Mouse (Mus musculus): ENCODE data around the gene Sgip1.

Sgip1 gene

DNA sequence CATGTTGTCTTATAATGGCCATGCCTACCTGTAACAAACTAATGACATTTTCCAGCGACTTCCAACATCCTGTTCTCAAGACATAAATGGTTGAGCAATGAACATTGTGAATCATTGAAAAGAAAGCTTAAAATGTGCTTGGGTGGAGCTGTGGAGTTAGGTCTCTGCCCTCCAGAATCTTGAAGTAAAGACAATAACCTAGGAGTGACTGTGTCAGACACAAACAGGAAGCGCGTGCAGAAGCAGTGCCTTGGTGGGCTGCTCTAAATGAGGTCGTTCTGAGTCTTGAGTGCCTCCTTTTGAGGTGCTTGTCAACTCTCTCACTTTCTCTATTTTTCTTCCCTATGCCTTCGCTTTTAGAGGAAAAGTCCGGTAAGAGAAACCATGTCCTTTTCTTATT lies 159.1 kb downstream of the Sgip1 start:
- DNase-seq = no peak

DNA sequence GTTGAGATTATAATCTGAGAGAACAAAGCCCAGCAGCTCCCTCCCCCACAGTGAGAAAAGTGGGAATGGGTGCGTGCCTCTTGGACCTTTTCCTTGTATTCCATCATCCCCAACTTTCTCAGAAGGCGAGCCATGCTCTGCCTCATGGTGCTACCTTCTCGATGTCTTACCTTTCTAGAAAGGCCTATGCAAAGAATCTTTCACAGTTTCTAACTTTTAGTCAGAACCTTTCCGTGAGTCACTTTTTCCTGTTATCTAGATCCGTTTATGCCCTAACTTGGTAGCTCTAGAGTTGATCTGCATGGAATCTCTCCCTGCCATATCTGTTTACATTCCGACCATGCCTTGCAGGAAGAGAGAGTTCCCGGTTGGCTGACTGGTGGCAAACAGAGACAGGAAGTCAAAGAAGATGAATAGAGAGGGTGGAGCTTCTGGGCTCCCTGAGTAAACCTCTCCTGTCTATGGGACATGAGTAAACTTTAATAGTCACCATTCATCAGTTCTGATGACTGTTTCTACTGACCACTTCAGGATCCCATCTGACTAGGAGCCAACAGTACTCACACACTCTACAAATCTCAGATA lies 166.8 kb downstream of the Sgip1 start:
- DNase-seq = no peak

DNA sequence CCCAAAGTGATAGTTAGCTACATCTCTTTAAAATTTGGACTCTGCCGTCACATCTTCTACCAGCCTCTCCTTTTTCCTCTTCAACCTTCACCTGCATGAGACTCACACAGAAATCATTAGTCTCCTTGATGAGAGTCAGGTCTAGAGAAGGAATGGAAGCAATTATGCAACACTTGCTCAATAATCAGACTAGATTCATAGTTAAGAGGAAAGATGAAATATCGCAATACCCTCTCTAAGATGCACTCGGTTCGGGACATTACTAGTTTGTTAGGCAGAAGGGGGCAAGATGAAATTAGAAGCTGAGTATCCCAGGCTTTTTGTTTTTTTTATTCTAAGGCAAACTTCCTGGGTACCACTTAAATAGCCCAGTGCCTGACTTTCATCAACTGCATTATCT lies 169.1 kb downstream of the Sgip1 start:
- DNase-seq = no peak

- no peak for DNase-seq
These were observed 172.1 kb downstream of the Sgip1 start for GRCm38 (mm10) chr4:102913176-102913575.

DNA sequence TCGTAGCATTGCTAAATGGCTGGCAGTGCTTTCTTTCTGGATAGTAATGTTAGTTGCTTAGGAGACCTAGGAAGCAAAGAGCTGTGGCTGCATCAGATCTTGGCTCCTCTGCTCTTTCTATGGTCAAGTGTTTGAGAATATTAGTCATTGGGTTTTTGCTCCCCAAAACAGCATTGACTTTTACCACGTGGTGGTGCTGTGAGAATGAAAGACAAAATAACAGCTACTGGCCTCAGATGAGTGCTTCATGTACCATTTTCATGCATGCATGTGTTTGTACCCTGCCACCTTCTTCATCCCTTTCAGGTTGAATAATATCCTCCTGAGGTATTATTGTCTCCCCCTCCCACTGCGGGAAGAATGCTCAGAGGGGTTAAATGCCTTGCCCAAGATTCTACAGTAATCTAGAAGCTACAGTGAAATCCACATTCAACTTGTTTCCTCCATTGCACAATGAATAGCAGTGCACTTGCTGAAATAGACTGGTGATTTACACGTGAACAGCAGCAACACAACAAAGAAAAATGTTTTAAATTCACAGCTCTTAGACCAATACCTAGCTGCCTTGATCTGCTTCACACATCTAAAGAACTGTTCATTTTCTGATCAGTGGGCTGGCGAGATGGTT lies 172.7 kb downstream of the Sgip1 start:
- no peak for DNase-seq

- no peak for DNase-seq
These were observed 177.1 kb downstream of the Sgip1 start for GRCm38 (mm10) chr4:102918191-102918590.

- DNase-seq = no peak
These were observed 188.4 kb downstream of the Sgip1 start for GRCm38 (mm10) chr4:102929491-102929890.

GRCm38 (mm10) chr4:102930679-102931078 lies 189.6 kb downstream of the Sgip1 start:
- DNase-seq = peak; percentile 42

- DNase-seq = peak; percentile 23
These were observed 199.2 kb downstream of the Sgip1 start for GRCm38 (mm10) chr4:102940266-102940665.

GRCm38 (mm10) chr4:102940738-102941137 lies 199.6 kb downstream of the Sgip1 start:
- DNase-seq = peak; percentile 32

DNA sequence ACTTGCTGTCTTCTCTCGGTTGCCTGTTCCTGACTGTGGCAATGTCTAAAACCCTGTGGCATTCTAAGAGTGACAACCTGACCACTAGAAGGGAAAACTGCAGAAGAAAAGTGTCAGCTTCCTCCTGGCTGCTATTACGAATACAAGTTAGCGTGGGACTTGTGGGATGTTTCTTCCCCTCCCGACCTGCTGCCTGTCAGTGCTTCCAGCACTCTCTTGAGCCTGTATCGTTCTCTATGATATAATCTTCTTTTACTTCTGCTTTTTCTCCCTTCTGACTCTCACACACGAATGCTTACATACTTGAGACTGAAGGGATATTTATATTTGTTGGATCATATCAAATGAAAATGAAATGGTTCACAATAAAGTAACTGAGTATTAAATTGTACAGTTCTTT lies 203.2 kb downstream of the Sgip1 start:
- DNase-seq = no peak

- DNase-seq = no peak
These were observed 211.4 kb downstream of the Sgip1 start for GRCm38 (mm10) chr4:102952476-102952875.

DNA sequence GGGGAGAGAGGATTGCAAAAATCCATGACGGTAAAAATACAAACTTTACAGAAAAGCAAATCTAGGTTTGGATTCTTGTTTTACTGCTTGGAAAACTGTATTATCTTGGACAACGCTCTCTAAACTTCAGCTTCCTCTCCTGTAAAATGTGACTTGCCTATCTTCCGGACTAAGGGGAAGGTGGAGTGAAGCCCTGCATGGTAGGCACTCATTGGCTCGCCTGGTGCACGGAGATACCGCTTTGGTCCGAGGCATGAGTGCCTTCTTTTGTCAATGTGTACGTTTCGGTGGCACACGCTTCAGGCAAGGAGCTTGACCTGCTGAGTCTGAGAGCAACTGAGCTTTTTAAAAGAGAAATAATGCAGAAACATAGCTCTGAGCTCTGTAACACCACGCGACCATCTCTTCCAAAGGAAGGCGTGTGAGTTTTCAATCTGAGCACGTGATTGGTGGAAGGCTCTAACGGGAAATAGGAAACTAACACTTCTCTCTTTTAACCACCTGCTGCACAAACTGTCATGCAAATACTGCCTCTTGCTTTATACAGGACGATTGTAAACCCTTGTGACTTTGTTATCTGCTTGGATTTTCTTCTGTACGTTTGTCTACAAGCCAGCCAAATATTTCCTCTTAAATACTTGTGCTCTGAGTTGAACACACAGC lies 214.3 kb downstream of the Sgip1 start:
- DNase-seq = no peak

GRCm38 (mm10) chr4:102959409-102959808 lies 218.3 kb downstream of the Sgip1 start:
- no peak for DNase-seq

- no peak for DNase-seq
These were observed 223.1 kb downstream of the Sgip1 start for GRCm38 (mm10) chr4:102964174-102964573.

GRCm38 (mm10) chr4:102967811-102968210 lies 226.7 kb downstream of the Sgip1 start:
- no peak for DNase-seq

GRCm38 (mm10) chr4:102969599-102969998 lies 228.5 kb downstream of the Sgip1 start:
- no peak for DNase-seq

GRCm38 (mm10) chr4:102971159-102971558 lies 230.1 kb downstream of the Sgip1 start:
- no peak for DNase-seq

- no peak for DNase-seq
These were observed 231.0 kb downstream of the Sgip1 start for GRCm38 (mm10) chr4:102972071-102972470.

DNA sequence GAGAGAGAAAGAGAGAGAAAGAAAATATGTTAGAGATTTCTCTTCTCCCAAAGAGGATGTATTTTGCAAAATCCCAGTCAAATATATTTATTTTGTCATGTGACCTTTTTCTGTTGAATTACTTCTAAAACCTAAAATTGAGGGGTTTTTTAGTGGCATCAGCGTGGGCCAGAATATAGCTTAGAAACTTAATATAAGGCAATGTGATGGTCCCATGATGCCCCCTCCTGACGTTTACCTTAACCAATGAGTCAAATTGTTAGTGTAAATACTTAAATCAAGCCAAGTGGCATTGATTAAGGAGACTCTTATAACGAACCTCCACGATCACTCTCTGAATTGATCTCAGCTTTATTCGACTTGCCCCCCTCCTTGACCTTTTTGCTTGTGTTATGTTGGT lies 233.1 kb downstream of the Sgip1 start:
- no peak for DNase-seq

GRCm38 (mm10) chr4:102976290-102977275 lies 235.5 kb downstream of the Sgip1 start:
- no peak for DNase-seq

- DNase-seq = no peak
These were observed 236.8 kb downstream of the Sgip1 start for GRCm38 (mm10) chr4:102977778-102978321.

GRCm38 (mm10) chr4:102978440-102978839 lies 237.3 kb downstream of the Sgip1 start, which contains the start of gene Tctex1d1:
TSS of gene Tctex1d1 (plus strand) at chr4:102978606.
- DNase-seq = no peak
